Mouse (Mus musculus) heart, embryonic 12.5 days (tissue): ENCODE measurements around the gene 5430419D17Rik. TPM values are rescaled to one million over a fixed set of nuclear protein-coding genes. Genes with fewer than 3 reads are reported as not detected.
A peak's percentile ranks its signal among the peaks of the same experiment; 100 is the strongest.

Source experiments
- ATAC-seq: fragments of 200-750 bp; cut with Nextera tagmentation; 2 replicates; pipeline ENCODE4 v1.8.0; 2017; ENCODE audit warnings: moderate TSS enrichment, moderate library complexity; ENCODE audit not compliant: insufficient number of reproducible peaks, low FRiP score
- H3K27ac ChIP-seq: fragments of 300-500 bp; sonication (generic); 2 replicates; pipeline ENCODE4 v1.5.1; 2016; ENCODE audit warnings: mild to moderate bottlenecking, moderate library complexity; ENCODE audit not compliant: poor library complexity, severe bottlenecking
- H3K27me3 ChIP-seq: fragments of 300-500 bp; sonication (generic); replicated peaks from 2 replicates; pipeline ENCODE4 v1.6.1; 2016; ENCODE audit warnings: mild to moderate bottlenecking, moderate library complexity
- H3K36me3 ChIP-seq: fragments of 300-500 bp; sonication (generic); 2 replicates; pipeline ENCODE4 v1.6.1; 2016; ENCODE audit warnings: mild to moderate bottlenecking, moderate library complexity
- H3K4me1 ChIP-seq: fragments of 300-500 bp; sonication (generic); replicated peaks from 2 replicates; pipeline ENCODE4 v1.6.1; 2016; ENCODE audit warnings: mild to moderate bottlenecking
- H3K4me2 ChIP-seq: fragments of 300-500 bp; sonication (generic); 2 replicates; pipeline ENCODE4 v1.6.1; 2016; ENCODE audit warnings: mild to moderate bottlenecking, moderate library complexity
- H3K4me3 ChIP-seq: fragments of 300-500 bp; sonication (generic); 2 replicates; pipeline ENCODE4 v1.5.1; 2016; ENCODE audit warnings: mild to moderate bottlenecking
- H3K9ac ChIP-seq: fragments of 300-500 bp; sonication (generic); 2 replicates; pipeline ENCODE4 v1.6.1; 2016; ENCODE audit warnings: mild to moderate bottlenecking, moderate library complexity
- H3K9me3 ChIP-seq: fragments of 300-500 bp; sonication (generic); replicated peaks from 2 replicates; pipeline ENCODE4 v1.6.1; 2016; ENCODE audit warnings: mild to moderate bottlenecking, moderate library complexity
- WGBS: fragments of 180-500 bp; shearing (Covaris S2); methylation state at CpG from one replicate; pipeline ENCODE4 v1.1.7; 2016; 5-methylcytosine and 5-hydroxymethylcytosine counted together
- polyA plus RNA-seq: library from polyadenylated mRNA; unstranded; fragments of >200 nt; fragmentation: Nextera tagmentation; extraction: Ambion mirVana; gene quantifications from 2 replicates; pipeline ENCODE4 v1.2.1, GENCODE M21; 2016

5430419D17Rik gene
- 0.18 and 0.27 TPM in 2 replicates for polyA plus RNA-seq

- Histone ChIP-seq H3K9ac (no peak within 1 kb of the TSS), H3K27me3 (0 out of 2 replicates have a peak, but pooled peaks cover 6% of the 10 kb centered on the region), H3K4me3 (no peak within 1 kb of the TSS), H3K36me3 (no peaks in the 10 kb centered on the region), H3K4me1 (no peaks in the 10 kb centered on the region), H3K9me3 (no peaks in the 10 kb centered on the region), H3K27ac (no peak within 1 kb of the TSS), H3K4me2 (no peak within 1 kb of the TSS)
- no peak for ATAC-seq
- WGBS, result 86% methylated on average over 9 of the region's 9 CpGs
Measured at GRCm38 (mm10) chr7:131174121-131174520, at the start of gene 5430419D17Rik. Gene 5430419D17Rik, plus strand, starts transcription at chr7:131174402.

GRCm38 (mm10) chr7:131130021-131130420, 44.2 kb upstream of the 5430419D17Rik start:
- H3K4me2 ChIP-seq, result no peak overlapping the region
- peak; percentile 53; the same call in 1 of the 2 replicates for ATAC-seq
- H3K9me3 ChIP-seq, result peaks cover 5% of the 10 kb centered on the region
- H3K27ac ChIP-seq, result no peak overlapping the region
- no peak overlapping the region for H3K9ac ChIP-seq
- H3K36me3 ChIP-seq, result no peaks in the 10 kb centered on the region
- H3K4me1 ChIP-seq, result no peaks in the 10 kb centered on the region
- peaks cover 19% of the 10 kb centered on the region; the same call in 1 of the 2 replicates for H3K27me3 ChIP-seq
- 41% methylated on average over 12 of the region's 12 CpGs for WGBS
- no peak overlapping the region for H3K4me3 ChIP-seq

GRCm38 (mm10) chr7:131133181-131133580, 41.0 kb upstream of the 5430419D17Rik start:
- Histone ChIP-seq H3K36me3 (no peaks in the 10 kb centered on the region), H3K9ac (no peak overlapping the region), H3K4me2 (no peak overlapping the region), H3K27me3 (peaks cover 29% of the 10 kb centered on the region), H3K27ac (no peak overlapping the region), H3K9me3 (peaks cover 7% of the 10 kb centered on the region), H3K4me1 (no peaks in the 10 kb centered on the region), H3K4me3 (no peak overlapping the region)
- WGBS, result 60% methylated on average over 3 of the region's 3 CpGs
- no peak for ATAC-seq

DNA sequence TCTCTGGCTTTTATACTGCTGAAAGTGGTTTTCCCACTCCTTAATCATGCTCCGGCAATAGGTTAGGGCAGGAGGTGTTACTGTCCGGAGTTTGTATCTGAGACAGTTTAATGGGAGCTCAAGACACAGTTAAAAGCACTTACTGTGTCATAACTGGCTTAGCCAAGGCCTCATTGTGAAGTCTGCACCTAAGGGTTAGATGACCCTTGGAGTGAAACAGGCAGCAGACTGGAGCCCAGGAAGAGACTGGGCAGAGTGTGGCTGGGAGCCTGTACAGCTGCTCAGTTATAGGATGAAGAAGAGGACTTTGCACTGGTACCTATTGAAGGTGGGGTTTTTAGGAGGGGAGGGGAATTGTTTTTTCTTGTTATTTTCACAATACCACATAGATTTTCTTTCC, 28.0 kb upstream of the 5430419D17Rik start, which contains the start of gene 4933402N03Rik:
4933402N03Rik (minus strand) TSS at position 101 of the 400 bp plus-strand sequence.
- Histone ChIP-seq H3K36me3 (no peaks in the 10 kb centered on the region), H3K9me3 (no peaks in the 10 kb centered on the region), H3K4me3 (no peak within 1 kb of the TSS), H3K27ac (no peak within 1 kb of the TSS), H3K4me1 (no peaks in the 10 kb centered on the region), H3K27me3 (no peaks in the 10 kb centered on the region; the same call in 1 of the 2 replicates), H3K4me2 (no peak within 1 kb of the TSS), H3K9ac (no peak within 1 kb of the TSS)
- ATAC-seq, result no peak
- WGBS, result 79% methylated on average over 2 of the region's 2 CpGs

- H3K4me1 ChIP-seq, result no peaks in the 10 kb centered on the region; the same call in 1 of the 2 replicates
- no peaks in the 10 kb centered on the region for H3K36me3 ChIP-seq
- 81% methylated on average over 3 of the region's 3 CpGs for WGBS
- no peak overlapping the region for H3K4me3 ChIP-seq
- no peak overlapping the region for H3K27ac ChIP-seq
- H3K4me2 ChIP-seq, result no peak overlapping the region
- no peak for ATAC-seq
- H3K9me3 ChIP-seq, result no peaks in the 10 kb centered on the region
- no peaks in the 10 kb centered on the region; the same call in 1 of the 2 replicates for H3K27me3 ChIP-seq
- no peak overlapping the region for H3K9ac ChIP-seq
Measured at GRCm38 (mm10) chr7:131150179-131150578, 24.0 kb upstream of the 5430419D17Rik start.

- Histone ChIP-seq H3K4me1 (no peaks in the 10 kb centered on the region; the same call in 1 of the 2 replicates), H3K4me2 (no peak overlapping the region), H3K9ac (no peak overlapping the region), H3K9me3 (no peaks in the 10 kb centered on the region), H3K27ac (no peak overlapping the region), H3K36me3 (no peaks in the 10 kb centered on the region), H3K27me3 (no peaks in the 10 kb centered on the region), H3K4me3 (no peak overlapping the region)
- no peak for ATAC-seq
- 54% methylated on average over 5 of the region's 5 CpGs for WGBS
Measured at GRCm38 (mm10) chr7:131153044-131153443, 21.2 kb upstream of the 5430419D17Rik start.

GRCm38 (mm10) chr7:131162251-131162650, 12.0 kb upstream of the 5430419D17Rik start:
- Histone ChIP-seq H3K9ac (no peak overlapping the region), H3K27me3 (no peaks in the 10 kb centered on the region), H3K9me3 (no peaks in the 10 kb centered on the region), H3K36me3 (no peaks in the 10 kb centered on the region), H3K27ac (no peak overlapping the region), H3K4me2 (no peak overlapping the region), H3K4me1 (no peaks in the 10 kb centered on the region), H3K4me3 (no peak overlapping the region)
- ATAC-seq, result no peak
- 52% methylated on average over 7 of the region's 7 CpGs for WGBS

GRCm38 (mm10) chr7:131167771-131168170, 6.4 kb upstream of the 5430419D17Rik start:
- Histone ChIP-seq H3K9me3 (0 out of 2 replicates have a peak, but pooled peaks cover 2% of the 10 kb centered on the region), H3K4me2 (no peak overlapping the region), H3K4me1 (no peaks in the 10 kb centered on the region), H3K36me3 (no peaks in the 10 kb centered on the region), H3K9ac (no peak overlapping the region), H3K4me3 (no peak overlapping the region), H3K27ac (no peak overlapping the region), H3K27me3 (0 out of 2 replicates have a peak, but pooled peaks cover 6% of the 10 kb centered on the region)
- 67% methylated on average over 3 of the region's 3 CpGs for WGBS
- ATAC-seq, result no peak

GRCm38 (mm10) chr7:131169099-131169498, 5.1 kb upstream of the 5430419D17Rik start:
- ATAC-seq, result no peak
- H3K36me3 ChIP-seq, result no peaks in the 10 kb centered on the region
- WGBS, result 61% methylated on average over 2 of the region's 2 CpGs
- no peaks in the 10 kb centered on the region for H3K4me1 ChIP-seq
- 0 out of 2 replicates have a peak, but pooled peaks cover 2% of the 10 kb centered on the region for H3K9me3 ChIP-seq
- no peak overlapping the region for H3K9ac ChIP-seq
- H3K27me3 ChIP-seq, result 0 out of 2 replicates have a peak, but pooled peaks cover 6% of the 10 kb centered on the region
- H3K4me2 ChIP-seq, result no peak overlapping the region
- H3K4me3 ChIP-seq, result no peak overlapping the region
- H3K27ac ChIP-seq, result no peak overlapping the region

DNA sequence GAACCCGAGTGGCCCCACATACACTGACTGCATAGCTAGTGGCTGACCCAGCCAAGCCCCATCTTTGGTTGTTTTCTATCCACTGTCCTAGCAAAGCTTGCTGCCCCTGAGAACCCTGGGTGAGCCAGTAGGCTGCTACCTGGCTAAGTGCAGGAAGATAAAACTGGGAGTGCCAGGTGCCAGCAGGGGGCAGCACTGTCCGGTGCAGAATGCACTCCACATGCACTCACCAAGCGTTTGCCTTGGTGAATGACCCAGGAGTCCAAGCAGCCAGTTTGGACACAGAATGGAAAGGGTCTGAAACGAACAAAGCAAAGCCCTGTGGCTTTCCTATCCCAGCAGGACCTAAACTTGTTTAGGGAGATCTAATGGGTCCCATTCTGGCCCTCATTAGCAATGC, 8.5 kb downstream of the 5430419D17Rik start:
- no peak for ATAC-seq
- no peak overlapping the region for H3K4me3 ChIP-seq
- H3K4me1 ChIP-seq, result no peaks in the 10 kb centered on the region
- H3K9me3 ChIP-seq, result no peaks in the 10 kb centered on the region
- no peaks in the 10 kb centered on the region for H3K36me3 ChIP-seq
- no peak overlapping the region for H3K4me2 ChIP-seq
- H3K9ac ChIP-seq, result no peak overlapping the region
- 0 out of 2 replicates have a peak, but pooled peaks cover 6% of the 10 kb centered on the region for H3K27me3 ChIP-seq
- WGBS, result 45% methylated on average over 4 of the region's 4 CpGs
- H3K27ac ChIP-seq, result no peak overlapping the region

DNA sequence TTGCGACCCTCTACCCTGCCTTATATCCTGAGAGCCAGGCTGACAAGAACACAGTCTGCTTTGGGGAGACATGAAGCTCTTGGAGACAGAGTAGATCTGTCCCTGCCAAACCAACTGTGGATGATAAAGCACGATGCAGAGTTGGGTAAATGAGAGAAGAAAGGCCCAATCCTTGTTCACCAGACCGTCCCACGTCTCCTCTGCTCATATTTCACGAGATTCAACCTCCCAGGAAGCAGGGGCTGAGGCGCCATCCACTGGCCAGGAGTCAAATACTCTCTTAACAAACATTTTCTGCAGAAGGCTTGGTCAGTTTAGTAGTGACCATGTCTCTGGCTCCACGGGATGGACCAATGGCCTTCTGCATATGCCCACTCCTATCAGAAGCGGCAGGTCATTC, 10.1 kb downstream of the 5430419D17Rik start:
- Histone ChIP-seq H3K27ac (no peak overlapping the region), H3K4me2 (no peak overlapping the region), H3K9ac (no peak overlapping the region), H3K36me3 (no peaks in the 10 kb centered on the region), H3K4me3 (no peak overlapping the region), H3K4me1 (no peaks in the 10 kb centered on the region), H3K27me3 (0 out of 2 replicates have a peak, but pooled peaks cover 6% of the 10 kb centered on the region), H3K9me3 (no peaks in the 10 kb centered on the region)
- 59% methylated on average over 8 of the region's 8 CpGs for WGBS
- ATAC-seq, result no peak

DNA sequence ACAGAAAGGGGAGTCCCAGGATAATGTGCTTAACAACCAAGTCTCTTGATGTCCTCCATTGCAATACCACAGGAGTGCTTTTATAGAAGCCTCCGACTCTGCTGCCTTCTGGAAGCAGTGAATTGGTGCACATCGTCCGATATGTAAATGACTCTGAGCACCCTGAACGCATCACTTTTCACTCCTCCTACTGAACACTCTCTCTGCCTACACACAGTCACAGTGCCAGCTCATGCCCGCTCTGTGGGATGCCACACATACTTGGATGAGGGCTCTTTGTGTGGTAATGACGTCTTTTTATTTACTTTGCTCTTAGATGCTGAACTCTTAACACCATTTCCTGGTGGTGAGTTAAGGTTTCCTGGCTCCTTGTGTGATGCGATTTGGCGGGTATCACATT, 12.8 kb downstream of the 5430419D17Rik start:
- Histone ChIP-seq H3K4me1 (no peaks in the 10 kb centered on the region), H3K4me2 (no peak overlapping the region)
- 69% methylated on average over 8 of the region's 8 CpGs for WGBS

More for the DNA sequence above, 12.8 kb downstream of the 5430419D17Rik start:
- Histone ChIP-seq H3K4me3 (no peak overlapping the region), H3K27me3 (0 out of 2 replicates have a peak, but pooled peaks cover 6% of the 10 kb centered on the region), H3K9ac (no peak overlapping the region), H3K9me3 (no peaks in the 10 kb centered on the region), H3K27ac (no peak overlapping the region), H3K36me3 (no peaks in the 10 kb centered on the region)
- no peak for ATAC-seq
